Mouse (Mus musculus) large intestine, adult 2 months (tissue): ENCODE data around the gene Wap. TPM values are rescaled to one million over a fixed set of nuclear protein-coding genes. Genes with fewer than 3 reads are reported as not detected.
A peak's percentile ranks its signal among the peaks of the same experiment; 100 is the strongest.

Experiments
- DNase-seq: peaks from one replicate; pipeline ENCODE4 v3.0.0-alpha.2; 2012; ENCODE audit warnings: low read depth, low spot score
- WGBS: fragments of 180-500 bp; shearing (Covaris S2); methylation state at CpG from one replicate; pipeline ENCODE4 v1.1.7; 2018; 5-methylcytosine and 5-hydroxymethylcytosine counted together
- polyA plus RNA-seq: library from polyadenylated mRNA; depleted of rRNA; stranded (reverse); fragments of >200 nt; gene quantifications from 2 replicates; pipeline ENCODE4 v1.2.3, GENCODE M21; 2012

Wap gene
- polyA plus RNA-seq, 1 experiment = not detected

DNA sequence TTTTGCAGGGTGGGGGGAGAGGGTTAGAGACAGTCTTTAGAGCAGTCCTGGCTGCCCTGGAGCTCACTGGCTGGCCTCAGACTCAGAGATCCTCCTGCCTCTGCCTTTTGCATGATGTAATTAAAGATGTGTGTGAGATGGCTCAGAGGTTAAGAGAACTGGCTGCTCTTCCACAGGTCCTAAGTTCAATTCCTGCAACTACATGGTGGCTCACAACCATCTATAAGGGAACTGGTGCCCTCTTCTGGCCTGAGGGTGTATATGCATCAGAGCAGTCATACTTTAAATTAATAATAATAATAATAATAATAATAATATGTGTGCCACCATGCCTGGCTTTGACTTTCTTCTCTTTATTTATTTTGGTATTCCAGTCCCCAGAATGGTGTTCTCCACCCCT is 8.8 kb downstream of the Wap start:
- DNase-seq = no peak

DNA sequence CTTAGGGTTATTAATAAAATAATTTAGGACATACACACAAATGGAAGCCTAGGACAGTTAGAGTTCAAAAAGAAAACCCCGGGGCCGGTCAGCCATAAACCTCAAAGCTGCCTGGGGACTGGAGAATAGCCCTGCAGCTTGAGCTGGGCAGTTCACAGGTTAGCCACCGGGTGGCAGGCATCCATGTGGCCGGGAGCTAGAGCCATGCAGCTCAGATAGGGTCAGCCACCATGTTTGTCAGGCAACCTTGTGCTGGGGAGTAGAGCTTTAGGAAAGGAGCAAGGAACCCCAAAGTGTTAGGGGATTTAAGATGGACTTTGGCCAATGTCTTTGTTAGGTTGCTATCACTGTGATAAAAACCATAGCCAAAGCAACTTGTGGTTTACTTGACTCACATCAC is 9.9 kb downstream of the Wap start:
- 18% methylated on average over 4 of the region's 4 CpGs for WGBS
- DNase-seq = no peak

DNA sequence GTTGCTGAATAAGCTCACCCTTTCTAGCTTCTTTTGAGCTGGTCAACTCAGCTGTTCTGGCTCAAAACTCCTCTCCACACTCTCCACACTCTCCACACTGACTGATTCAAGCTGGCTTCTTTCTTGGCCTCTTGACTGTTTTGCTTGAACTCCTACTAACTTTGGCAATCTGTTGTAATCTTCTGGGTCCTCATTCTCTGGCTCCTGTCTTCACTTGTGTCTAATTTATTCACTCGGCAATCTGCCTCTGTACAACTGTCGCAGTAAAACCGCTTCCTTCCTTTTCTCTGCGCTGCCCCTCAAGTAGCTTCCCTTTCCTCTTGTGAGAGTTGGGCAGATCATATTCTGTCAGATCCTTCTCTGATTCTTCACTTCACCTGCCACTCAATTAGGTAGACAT is 10.7 kb downstream of the Wap start:
- WGBS = 76% methylated on average over 4 of the region's 4 CpGs
- no peak for DNase-seq

DNA sequence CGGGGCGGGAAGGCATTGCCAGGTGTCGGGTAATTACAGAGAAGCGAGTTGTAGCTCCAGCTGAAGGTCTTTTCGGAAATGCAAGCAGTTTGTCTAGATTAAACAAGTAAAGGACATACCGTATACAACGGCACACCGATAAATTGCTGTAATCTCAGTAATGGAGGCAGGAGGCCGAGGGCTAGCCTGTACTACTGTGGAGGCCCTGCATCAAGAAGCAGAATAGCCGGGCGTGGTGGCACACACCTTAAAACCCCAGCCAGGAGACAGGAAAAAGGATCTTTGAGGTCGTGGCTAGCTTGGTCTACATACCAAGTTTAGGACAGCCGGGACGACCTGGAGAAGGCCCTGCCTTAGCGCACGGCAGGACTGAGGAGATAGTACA is 12.1 kb downstream of the Wap start:
- DNase-seq = no peak
- WGBS = 3% methylated on average over 16 of the region's 16 CpGs

DNA sequence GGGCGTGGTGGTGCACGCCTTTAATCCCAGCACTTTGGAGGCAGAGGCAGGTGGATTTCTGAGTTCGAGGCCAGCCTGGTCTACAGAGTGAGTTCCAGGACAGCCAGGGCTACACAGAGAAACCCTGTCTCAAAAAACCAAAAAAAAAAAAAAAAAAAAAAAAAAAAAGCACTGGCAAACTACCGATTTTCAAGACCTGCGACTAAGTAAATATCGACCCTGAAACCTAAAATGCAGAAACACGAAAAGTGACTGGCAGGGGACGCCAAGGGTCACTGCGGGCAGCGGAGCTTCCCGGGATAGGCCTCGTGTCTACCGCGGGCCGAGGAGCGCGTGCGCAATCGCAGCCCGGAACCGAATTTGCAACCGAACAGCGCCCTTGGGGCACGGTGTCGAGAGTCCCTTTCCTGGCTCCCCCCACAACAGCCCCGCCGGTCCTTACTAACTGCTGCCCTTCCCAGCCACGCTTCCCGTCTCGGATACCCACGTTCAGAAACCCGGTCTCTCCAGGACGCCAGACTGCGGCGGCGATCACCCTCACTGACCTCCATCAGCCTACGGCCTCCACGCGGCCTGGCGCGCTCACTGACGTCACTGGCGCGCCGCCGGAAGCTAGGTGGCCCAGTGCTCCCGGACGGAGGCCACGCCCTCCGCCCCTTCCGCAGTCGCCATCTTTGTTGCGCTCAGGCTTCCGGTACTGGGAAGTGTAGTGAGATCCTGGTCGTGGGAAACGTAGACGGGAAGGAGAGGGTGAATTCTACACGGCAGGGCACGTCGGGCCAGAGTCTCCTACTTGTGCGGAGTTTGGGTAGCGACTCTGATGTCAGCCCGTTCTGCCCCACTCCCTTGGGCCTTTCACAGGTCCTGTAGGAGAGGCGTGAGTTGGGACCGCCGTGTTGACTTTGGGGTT is 12.7 kb downstream of the Wap start, which contains the start of gene Tbrg4:
Gene Tbrg4, minus strand, starts transcription at position 590 of the 910 bp plus-strand sequence.
- DNase-seq = peak; percentile 81
- under 1% methylated on average over 66 of the region's 66 CpGs for WGBS

DNA sequence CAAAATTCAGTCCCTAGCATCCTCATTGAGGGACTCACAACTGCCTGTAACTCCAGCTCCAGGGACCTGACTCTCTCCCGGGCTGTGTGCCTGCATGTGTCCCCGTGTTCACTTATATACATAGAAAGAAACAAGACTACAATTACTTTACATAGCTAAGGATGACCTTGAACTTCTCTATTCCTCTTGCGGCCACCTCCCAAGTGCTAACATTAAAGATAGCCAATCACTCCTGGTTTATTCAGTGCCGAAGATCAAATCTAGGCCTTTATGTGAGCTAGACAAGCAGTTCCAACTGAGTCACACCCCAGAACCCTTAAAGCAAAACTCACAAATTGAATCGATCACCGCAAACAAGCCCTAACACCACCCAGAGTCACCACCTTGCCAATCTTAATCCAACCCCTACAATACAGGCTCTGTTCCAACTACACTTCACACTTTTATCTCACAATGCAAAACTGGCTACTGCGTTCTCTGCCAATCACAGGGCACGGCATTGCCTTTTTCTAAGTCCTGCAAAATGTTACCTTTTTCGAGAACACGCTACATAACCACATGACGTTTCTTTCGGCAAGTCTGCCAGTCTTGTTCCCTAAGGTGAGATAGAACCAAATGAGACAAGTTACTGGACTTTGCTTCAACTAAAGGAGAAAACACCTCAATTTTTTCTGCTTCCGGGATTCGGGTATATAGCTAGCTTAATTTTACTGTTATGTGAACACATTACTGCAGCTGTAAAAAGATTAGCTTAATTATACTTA is 13.6 kb downstream of the Wap start:
- 23% methylated on average over 14 of the region's 14 CpGs for WGBS
- DNase-seq = peak; percentile 45

DNA sequence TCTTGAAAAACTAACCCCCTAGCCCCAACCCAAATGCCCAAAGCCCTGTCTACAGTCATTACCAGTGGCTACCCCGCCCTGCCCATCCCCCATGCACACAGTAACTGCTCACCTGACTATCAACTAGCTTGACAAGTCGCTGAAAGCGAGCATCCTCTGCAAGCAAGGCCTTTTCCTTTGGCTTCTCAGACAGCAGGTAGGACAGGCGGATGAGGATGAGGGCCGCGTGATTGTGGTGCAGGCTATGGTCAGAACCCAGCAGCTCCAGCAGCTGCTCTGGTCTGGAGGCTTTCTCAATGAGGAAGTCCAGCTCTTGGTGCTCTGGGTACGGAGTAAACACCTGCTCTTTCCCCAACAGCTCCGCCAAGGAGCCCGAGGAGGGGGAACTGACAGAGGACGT is 14.7 kb downstream of the Wap start:
- WGBS = 49% methylated on average over 10 of the region's 10 CpGs
- no peak for DNase-seq

DNA sequence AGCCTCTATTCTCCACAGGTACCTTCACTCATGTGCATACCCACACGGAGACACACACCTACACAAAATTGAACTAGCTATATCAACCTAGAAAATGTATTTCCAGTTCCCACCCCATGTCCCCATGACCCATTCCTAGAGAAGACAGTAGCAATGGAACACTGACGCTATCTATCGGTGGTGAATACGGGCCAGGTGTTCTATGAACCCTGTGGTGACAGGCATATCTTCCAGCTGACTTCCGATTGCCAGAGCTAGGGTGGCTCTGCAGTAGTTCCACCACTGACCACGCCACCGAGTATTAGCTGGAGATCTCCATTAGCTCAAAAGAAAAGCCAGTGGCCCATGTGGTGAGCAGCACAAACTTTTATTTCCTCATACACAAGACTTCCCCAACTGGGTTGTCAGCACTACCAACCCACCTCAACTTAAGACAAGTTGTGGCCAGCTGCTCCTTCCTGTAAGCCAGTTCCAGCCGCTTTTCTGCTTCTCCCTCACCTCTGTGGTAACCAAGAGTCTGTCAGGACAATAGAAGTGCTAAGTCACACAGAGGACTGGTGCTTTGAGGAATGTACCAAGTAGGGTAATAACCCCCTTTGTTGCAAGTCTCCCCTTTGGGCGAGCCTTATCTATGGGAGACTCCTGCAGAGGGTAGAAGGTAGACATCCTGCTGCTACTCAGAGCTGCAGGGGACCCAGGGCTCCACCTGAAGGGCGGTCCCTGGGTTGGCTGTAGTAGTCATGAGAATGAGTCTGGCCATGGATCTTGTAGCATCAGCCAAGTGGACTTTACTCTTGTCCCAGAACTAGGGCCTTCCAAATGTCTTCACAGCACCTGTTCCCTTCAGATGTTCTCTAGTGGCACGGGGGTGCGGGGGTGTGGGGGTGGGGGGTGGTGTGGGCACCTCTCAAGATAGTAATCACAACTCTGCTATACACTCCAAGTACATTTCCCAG is 22.9 kb downstream of the Wap start:
- 82% methylated on average over 12 of the region's 12 CpGs for WGBS
- DNase-seq = no peak

DNA sequence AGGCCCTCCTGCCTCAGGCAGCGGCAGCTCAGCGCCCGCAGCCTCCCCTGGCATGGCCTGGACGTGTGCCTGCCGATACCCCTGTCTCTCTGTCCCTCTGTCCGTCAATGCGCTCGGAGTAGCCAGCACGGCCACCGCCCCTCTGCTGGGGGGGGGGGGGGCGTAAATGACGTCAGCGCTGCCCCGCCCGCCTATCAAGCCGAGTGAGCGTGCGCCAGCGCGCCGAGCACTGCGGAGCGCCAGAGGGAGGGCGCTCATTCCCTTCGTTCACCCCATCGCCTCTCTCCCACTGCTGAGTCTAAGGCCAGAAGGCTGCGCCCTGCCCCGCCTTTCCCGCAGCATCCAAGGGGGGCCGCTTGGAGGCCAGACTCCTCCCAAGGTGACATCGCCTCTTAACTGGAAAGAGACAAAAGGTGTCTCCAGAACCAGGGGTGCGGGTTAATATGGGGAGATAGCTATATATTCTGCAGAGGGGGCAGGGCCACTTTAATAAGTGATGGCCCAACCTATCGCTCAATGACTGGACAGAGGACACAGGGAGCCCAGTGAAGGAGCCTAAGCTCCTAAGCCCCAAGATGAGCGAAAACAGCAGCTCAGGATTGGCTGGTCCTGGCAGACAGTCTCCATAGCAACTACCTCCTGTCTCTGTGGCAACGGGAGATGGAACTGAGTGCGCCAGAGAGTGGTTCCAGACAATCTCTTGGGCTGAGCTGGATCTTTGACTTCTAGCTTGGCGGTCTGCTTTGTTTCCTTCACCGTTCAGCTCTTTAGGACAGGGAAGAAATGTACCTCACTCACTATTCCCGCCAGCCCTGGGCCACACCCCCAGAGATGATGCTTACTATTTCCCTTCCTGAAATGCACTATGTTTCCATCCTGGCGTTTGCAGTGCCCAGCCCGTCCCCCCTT is 32.7 kb downstream of the Wap start, which contains the start of gene Nacad:
Gene Nacad, minus strand, starts transcription at position 563 of the 909 bp plus-strand sequence.
- DNase-seq = no peak

DNA sequence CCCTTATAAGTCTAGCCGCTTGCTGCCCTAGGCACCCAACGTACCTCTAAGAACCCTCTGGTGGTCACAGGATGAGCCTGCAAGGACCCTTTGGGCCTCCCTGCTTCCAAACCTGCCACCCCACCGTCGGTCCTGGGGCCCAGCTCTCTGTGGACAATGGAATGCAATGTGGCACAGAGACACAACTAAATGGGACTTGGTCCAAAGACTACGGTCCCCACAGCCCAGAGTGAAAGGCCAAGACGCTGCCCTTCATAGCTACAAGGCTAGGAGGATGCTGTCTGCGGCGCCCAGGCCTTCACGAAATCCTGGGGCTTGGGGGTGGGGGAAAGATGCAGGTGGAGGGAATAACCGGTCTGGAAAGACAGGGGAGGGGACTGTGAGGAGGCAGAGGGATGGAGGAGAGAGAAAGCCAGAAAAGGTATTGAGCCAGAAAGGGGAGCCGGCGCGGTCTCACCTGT is 33.4 kb downstream of the Wap start:
- 18% methylated on average over 13 of the region's 13 CpGs for WGBS
- DNase-seq = no peak

More for the DNA sequence above, 32.7 kb downstream of the Wap start, which contains the start of gene Nacad:
- WGBS = 5% methylated on average over 41 of the region's 41 CpGs

DNA sequence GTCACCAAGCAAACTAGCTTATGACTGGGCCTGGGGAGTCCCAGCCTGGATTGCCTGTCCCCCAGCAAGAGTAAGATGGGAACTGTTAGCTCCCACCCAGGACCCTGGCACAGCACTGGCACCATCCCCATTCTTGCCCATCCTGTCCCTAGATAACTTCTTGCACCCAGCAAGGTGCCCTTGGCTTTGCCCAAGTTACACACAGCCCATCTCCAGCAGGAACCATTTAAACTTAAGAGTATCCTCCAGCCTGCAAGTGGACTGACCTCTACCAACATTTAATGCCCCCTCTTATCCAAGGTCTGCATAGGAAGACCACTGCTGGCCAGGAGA is 33.9 kb downstream of the Wap start:
- DNase-seq = no peak

DNA sequence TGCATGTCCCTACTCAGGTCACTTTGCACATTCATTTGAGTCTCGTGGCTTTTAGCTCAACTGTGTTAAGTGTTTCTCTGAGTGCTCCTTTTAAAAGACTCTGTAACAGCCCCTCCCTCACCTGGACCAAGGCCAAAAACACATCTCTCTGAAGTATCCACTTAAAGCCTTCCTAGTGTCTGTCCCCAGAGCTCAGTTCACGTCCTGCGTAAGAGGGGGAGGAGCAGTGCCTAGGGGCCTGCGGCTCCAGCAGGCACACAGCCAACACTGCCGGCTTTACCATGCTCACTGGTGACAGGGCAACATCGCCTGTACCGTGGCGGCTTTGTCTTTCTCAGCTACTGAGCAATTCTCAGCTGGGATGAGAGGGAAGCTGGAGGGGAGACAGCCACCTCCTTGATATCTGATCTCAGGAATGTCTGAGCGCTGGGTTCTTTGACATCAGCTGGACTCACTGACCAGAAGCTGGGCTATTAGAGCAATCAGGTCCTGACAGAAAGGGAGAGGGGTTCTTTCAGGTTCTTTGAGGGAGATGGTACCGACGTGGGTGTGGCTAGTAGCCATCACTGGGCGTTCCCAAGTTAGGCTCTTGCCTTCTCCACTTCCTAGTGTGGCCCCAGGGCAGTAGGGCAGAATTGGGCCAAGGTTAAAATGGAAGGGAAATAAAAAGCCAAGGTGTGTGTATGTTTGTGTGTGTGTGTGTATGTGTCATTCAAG is 34.4 kb downstream of the Wap start:
- WGBS = 8% methylated on average over 12 of the region's 12 CpGs
- DNase-seq = no peak

DNA sequence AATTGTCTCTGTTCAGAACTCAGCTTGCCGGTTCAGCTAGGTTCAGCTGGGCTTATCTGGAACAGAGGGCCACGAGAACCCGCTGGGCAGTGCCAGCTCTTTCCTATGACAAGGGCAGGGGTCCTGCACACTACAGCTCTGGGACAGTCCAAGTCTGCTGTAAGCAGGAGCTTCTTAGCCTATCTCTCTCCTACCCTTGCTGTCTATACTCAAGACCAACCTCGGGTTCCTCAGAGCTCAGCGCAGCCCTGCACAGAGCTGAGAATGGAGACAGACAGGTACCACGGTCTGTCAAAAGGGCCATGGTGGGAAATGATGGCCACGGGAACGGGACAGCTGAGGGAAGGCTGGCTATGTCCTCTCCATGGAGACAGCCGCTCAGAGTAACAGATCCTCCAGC is 35.2 kb downstream of the Wap start:
- DNase-seq = no peak
- 67% methylated on average over 9 of the region's 9 CpGs for WGBS

DNA sequence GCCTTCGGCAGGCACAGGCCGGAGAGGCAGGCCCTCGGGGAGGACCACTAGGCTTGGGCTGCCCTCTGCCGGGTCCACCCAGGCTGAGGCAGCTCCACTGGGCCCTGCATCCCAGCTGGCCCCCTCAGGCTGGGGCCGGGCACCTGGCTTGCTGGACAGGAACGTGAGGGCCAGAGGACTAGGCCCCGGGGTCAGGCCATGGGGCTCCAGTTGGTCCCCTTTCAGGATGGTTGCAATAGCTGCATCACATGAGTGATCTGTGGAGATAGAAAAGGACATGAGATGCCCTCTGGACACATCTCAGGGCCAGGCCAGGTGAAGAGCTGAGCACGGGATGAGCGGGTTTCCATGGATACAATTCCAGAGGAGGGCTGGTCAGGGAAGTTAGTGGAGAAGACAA is 35.8 kb downstream of the Wap start:
- WGBS = 69% methylated on average over 9 of the region's 9 CpGs
- DNase-seq = no peak

DNA sequence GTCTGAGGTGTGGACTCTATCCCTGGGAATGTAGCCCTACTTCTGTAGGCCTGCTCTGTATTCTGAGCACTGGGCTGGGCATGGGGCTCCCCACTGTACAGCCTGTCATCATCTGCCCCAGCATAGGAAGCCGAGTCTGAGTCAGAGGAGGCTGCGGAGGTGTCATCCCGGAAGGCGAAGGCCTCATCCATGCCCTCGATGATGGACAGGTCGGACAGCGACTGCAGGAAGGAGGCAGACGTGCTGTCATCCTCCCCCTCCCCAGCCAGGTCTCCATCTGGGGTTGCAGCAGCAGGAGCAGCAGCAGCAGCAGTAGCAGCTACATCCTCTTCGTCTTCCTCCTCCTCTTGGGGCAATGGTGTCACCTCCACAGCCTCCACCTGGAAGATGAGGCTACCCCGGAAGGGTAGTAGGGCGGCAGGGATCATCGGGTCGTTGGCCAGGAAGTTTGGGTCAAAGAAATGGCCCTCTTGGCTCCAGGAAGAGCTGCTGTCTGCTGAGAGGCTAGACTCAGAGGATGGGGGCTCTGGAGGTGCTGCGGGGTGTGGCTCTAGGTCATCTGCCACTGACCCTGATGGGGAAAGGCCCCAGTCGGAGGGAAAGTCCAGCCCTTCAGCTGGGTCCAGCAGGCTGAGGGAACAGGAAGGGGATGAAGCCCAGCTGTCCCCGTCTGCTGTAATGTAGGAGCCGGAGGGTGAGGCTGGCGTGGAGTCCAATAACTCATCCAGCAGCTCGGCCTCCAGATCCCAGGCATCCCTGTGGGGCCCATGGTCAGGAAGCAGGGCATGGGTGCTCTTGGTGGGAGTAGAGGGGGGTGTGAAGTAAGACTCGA is 36.6 kb downstream of the Wap start:
- WGBS = 62% methylated on average over 20 of the region's 20 CpGs
- DNase-seq = no peak

DNA sequence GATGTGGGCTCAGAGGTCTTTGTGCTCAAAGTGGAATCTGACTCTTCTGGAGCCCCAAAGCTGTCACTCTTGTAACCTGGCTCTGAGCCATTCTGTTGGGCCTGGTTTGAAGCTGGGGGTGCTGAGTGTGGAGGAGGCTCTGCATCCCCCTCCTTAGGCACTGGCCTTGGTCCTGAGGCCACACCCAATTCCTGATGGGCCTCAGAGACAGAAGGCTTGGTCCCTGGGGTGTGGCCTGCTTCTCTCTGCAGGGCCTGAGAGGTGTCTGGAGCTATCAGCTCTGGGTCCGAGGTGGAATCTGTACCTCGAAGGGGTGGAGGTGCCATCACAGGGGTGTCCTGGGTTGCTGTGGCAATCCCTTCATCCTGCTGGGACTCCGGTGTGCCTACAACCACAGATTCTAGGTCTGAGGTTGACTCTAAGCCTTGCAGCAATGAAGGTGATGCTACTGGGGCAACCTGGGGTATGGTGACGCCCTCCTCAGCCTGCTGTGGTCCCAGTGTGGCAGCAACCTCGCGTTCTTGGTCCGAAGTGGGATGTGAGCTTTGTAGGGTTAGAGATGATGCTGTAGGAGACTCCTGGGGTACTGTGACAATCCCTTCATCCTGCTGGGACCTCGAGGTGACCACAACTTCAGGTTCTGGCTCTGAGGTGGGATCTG is 38.0 kb downstream of the Wap start:
- WGBS = 72% methylated on average over 8 of the region's 8 CpGs
- no peak for DNase-seq

DNA sequence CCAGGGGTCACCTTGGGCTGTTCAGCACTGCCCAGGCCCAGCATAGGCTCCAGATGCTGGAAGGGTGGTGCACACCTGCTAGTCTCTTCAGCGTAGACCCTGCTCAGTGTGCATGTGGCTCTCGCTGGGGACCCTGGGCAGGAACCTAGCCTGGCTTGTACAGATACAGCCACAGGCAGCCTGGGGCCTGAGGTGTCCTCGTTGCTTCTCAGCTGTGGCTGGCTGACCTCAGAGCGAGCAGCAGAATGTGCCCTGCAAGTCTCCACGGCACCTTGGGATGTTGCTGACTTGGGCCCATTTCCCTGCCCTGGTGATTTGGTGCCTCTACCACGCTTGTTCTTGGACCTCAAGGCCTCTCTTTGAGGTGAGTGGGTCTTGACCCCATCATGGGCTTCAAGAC is 38.6 kb downstream of the Wap start:
- no peak for DNase-seq
- WGBS = 83% methylated on average over 6 of the region's 6 CpGs
